Mouse (Mus musculus) erythroblast, embryonic 14.5 days (primary cell): ENCODE results near the gene Wdr48. TPM values are rescaled to one million over a fixed set of nuclear protein-coding genes. Genes with fewer than 3 reads are reported as not detected.
A peak's percentile ranks its signal among the peaks of the same experiment; 100 is the strongest.

ENCODE experiments used
- H3K27me3 ChIP-seq: 2 replicates; pipeline ENCODE4 v1.6.1; 2012; ENCODE audit warnings: inconsistent platforms; ENCODE audit not compliant: control insufficient read depth
- H3K36me3 ChIP-seq: 2 replicates; pipeline ENCODE4 v1.6.1; 2012; ENCODE audit warnings: mild to moderate bottlenecking, inconsistent platforms; ENCODE audit not compliant: control insufficient read depth
- H3K4me1 ChIP-seq: 2 replicates; pipeline ENCODE4 v1.6.1; 2012; ENCODE audit warnings: inconsistent platforms; ENCODE audit not compliant: control insufficient read depth
- H3K4me3 ChIP-seq: replicated peaks from 2 replicates; pipeline ENCODE3; 2012; ENCODE audit warnings: moderate library complexity, mild to moderate bottlenecking, inconsistent platforms
- H3K9me3 ChIP-seq: 2 replicates; pipeline ENCODE4 v1.6.1; 2012; ENCODE audit warnings: low read length, inconsistent platforms, mixed read lengths; ENCODE audit not compliant: control insufficient read depth
- GATA1 ChIP-seq: IDR thresholded peaks from 2 replicates; pipeline ENCODE4 v1.6.1; 2012; ENCODE audit warnings: low read length, inconsistent platforms, mixed read lengths
- TAL1 ChIP-seq: IDR thresholded peaks from 3 replicates; pipeline ENCODE4 v1.6.1; 2012; ENCODE audit warnings: low read length, inconsistent platforms, mixed read lengths
- polyA plus RNA-seq: library from polyadenylated mRNA; stranded (reverse); fragments of >175 nt; gene quantifications from 2 replicates; pipeline ENCODE4 v1.2.3, GENCODE M21; 2012

Gene Wdr48
- polyA plus RNA-seq, 1 experiment: 1.3 TPM

DNA sequence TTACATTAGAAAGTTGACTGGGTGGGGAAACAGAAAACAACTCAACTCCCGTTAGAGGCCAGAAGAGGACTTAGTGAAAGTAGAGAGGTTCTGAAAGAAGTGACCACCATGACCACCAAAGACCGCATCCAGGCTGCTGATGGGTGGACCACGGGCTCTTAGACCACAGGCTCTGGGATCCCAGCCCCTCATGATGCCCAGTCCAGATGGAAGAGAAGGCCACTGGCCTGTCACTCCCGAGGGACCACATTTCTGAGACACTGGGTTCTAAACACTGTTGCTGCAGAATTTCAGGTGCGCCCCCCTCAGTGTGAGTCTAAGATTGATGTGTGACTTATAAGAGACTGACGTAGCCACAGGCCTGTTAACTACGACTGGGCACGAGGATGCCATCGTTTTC is 5.2 kb upstream of the Wdr48 start:
- TF ChIP-seq GATA1: no peak
- no peak for TF ChIP-seq TAL1
- peaks cover 16% of the 10 kb centered on the region for H3K4me1 ChIP-seq
- peaks cover 4% of the 10 kb centered on the region for H3K9me3 ChIP-seq
- no peaks in the 10 kb centered on the region for H3K27me3 ChIP-seq
- no peaks in the 10 kb centered on the region for H3K36me3 ChIP-seq
- H3K4me3 ChIP-seq: no peak overlapping the region

GRCm38 (mm10) chr9:119890692-119891091 is 4.0 kb upstream of the Wdr48 start:
- Histone ChIP-seq H3K4me3 (no peak overlapping the region), H3K9me3 (peaks cover 4% of the 10 kb centered on the region), H3K27me3 (no peaks in the 10 kb centered on the region), H3K4me1 (peaks cover 24% of the 10 kb centered on the region), H3K36me3 (no peaks in the 10 kb centered on the region)
- TF ChIP-seq TAL1: no peak
- TF ChIP-seq GATA1: no peak

DNA sequence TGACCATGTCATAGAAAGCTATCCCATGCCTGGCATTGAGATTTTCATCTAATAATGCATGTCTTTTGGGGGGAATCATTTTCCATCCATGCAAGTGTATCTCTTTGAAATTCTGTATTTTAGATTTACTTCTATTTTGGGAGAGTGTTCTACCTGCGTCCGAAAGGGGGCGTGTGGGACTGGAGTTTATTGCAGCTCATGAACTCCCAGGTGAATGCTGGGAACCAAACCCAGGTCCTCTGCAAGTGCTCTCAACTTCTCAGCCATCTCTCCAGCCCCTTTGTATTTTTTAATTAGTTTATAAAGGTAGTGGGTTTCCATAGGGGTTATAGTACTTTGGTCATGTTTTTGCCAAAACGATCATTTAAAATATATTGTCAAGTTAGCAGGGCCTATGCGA is 797 bp upstream of the Wdr48 start:
- no peaks in the 10 kb centered on the region for H3K27me3 ChIP-seq
- TF ChIP-seq GATA1 (no peak), TAL1 (no peak)
- H3K4me1 ChIP-seq: peaks cover 29% of the 10 kb centered on the region
- H3K36me3 ChIP-seq: peaks cover 10% of the 10 kb centered on the region
- peak overlapping the region; percentile 96 for H3K4me3 ChIP-seq
- H3K9me3 ChIP-seq: peaks cover 4% of the 10 kb centered on the region

DNA sequence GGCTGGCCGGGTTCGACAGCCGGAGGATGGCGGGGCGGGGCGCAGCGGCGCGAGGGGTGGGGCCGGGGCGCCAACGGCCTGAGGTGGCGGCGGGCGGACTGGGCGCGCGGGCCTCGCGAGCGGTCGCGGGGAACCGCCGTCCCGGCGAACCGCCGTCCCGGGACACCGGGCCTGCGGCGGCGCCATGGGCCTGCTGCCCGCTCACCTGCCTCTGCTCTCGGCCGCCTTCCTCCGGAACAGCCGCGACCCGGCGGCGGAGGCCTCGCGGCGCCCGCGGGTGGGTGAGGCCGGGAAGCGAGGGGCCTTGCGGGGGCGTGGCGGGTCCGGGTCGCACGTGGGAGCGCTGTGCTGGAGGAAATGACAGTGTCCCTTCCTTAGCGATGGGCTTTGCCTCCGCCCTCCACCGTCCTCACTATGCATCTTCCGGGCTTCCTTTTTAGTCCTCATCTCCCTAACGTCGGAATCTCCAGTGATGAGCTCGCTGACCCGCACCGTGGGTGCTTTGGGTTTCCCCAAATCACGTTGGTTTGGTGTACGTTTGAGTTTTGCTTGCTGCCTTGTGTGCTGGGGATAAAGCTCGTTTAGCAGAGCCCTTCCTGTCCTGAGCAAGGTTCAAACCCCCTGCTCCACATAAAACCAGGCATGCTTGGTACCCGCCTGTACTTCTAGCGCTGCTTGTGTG is 503 bp downstream of the Wdr48 start:
- Histone ChIP-seq H3K4me3 (peak overlapping the region; percentile 96), H3K9me3 (peaks cover 4% of the 10 kb centered on the region), H3K4me1 (peaks cover 29% of the 10 kb centered on the region), H3K36me3 (peaks cover 17% of the 10 kb centered on the region), H3K27me3 (no peaks in the 10 kb centered on the region)
- TF ChIP-seq GATA1 (no peak), TAL1 (no peak)

DNA sequence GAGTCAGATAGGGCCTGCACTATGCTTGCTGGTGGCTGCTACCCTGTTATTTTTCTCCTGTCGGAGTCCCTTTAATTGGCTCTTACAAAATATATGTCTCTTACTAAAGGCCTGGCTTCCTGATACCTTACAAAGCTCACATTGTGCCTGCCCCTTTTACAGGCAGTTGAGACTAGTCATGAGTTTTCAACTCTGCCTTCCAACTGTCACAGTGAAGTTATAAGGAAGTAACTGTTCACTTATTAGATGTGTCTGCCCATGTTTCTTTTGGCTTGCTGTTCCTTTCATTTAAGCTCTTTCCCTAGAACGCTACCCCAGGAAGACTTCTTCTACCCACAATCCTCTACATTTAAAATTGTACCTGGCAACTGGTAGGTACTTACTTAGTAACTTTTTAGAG is 4.8 kb downstream of the Wdr48 start:
- Histone ChIP-seq H3K4me3 (no peak overlapping the region), H3K4me1 (peaks cover 18% of the 10 kb centered on the region), H3K36me3 (peaks cover 48% of the 10 kb centered on the region), H3K27me3 (no peaks in the 10 kb centered on the region), H3K9me3 (no peaks in the 10 kb centered on the region)
- TF ChIP-seq GATA1: no peak

- Histone ChIP-seq H3K4me3 (no peak overlapping the region), H3K4me1 (no peaks in the 10 kb centered on the region; the same call in 1 of the 2 replicates), H3K36me3 (peaks cover 74% of the 10 kb centered on the region), H3K9me3 (no peaks in the 10 kb centered on the region), H3K27me3 (no peaks in the 10 kb centered on the region)
- TF ChIP-seq TAL1: no peak
- TF ChIP-seq GATA1: no peak
These were observed 7.9 kb downstream of the Wdr48 start for GRCm38 (mm10) chr9:119902410-119903151.

DNA sequence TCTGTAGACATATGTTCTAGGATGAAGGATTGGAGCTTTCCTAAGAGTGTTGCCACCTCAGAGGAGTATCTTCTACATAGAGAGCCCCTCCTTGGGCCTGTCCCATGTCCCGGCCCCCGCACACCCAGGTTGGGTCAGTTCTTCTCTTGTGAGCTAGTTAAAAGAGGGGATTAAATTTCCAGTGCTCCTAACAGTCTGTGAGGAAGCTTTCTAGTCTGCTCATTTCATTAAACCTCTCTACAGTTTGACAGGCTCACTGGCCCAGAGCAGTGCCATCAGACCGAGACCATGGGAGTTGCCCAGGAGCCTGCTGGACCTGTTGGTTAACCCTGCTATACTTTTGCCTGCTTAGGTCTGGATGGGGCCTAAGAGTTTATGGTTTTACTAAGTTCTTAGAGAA is 14.0 kb downstream of the Wdr48 start:
- TF ChIP-seq TAL1 (no peak), GATA1 (no peak)
- Histone ChIP-seq H3K36me3 (peaks cover 99% of the 10 kb centered on the region), H3K4me1 (no peaks in the 10 kb centered on the region), H3K27me3 (no peaks in the 10 kb centered on the region), H3K4me3 (no peak overlapping the region), H3K9me3 (no peaks in the 10 kb centered on the region)

DNA sequence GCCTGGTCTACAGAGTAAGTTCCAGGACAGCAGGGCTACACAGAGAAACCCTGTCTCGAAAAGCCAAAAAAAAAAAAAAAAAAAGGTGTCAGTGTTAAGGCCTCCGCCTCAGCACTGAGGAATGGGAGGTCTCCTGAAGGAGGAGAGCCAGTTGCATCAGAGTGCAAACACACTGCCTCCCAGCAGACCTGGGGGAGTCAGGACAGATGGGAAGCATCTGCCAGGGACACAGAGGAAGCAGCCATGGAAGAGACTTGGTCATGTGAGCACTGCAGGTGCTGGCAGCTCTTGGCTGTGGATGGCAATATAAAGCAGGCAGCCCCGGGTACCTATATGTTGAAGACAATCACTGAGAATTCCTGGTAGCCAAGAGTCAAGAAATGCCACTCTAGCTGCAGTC is 15.3 kb downstream of the Wdr48 start:
- TF ChIP-seq GATA1 (no peak), TAL1 (no peak)
- Histone ChIP-seq H3K9me3 (no peaks in the 10 kb centered on the region), H3K27me3 (no peaks in the 10 kb centered on the region), H3K36me3 (peaks cover 99% of the 10 kb centered on the region), H3K4me3 (no peak overlapping the region), H3K4me1 (no peaks in the 10 kb centered on the region)

DNA sequence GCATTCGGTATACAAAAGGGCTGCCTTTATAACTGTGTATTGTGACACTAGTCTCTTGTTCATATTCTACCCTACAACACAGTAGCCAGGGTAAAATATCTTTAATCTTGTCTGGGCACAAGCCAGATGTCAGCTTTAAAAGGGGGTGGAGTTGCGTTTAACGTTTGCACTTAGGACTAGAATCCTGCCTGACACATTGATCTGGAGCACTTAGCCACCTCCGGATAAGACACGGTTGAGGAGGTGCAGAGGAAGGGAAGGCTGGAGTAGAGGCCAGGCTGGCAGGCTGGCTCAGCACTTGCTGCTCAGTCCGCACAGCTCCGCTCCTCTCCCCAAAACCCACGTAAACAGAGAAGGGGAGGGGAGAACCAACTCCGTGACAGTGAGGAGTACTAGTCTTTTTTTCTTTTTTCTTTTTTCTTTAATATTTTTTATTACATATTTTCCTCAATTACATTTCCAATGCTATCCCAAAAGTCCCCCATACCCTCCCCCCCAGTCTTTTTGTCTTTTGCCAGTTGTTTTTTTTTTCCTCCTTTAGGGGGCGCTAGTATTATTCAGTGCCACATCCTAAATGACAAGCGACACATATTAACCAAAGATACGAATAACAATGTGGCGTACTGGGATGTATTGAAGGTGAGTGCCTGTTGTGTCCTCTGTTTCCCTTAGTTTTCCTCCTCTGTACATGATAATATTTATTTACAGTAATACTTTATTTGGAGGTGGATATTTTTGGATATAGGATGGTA is 18.6 kb downstream of the Wdr48 start:
- peaks cover 96% of the 10 kb centered on the region for H3K36me3 ChIP-seq
- no peaks in the 10 kb centered on the region for H3K27me3 ChIP-seq
- H3K4me3 ChIP-seq: no peak overlapping the region
- H3K9me3 ChIP-seq: no peaks in the 10 kb centered on the region
- TF ChIP-seq GATA1: no peak
- TF ChIP-seq TAL1: no peak
- H3K4me1 ChIP-seq: no peaks in the 10 kb centered on the region
